Mouse (Mus musculus): ENCODE measurements around the gene Actl7a.

Actl7a gene

GRCm38 (mm10) chr4:56743363-56744195 is at the start of gene Actl7a:
Gene Actl7a (plus strand): TSS chr4:56743413.
- no peak for DNase-seq (ENCODE audit: low spot score)

- DNase-seq (ENCODE audit: low spot score), result no peak
These were observed 46.8 kb upstream of the Actl7a start for GRCm38 (mm10) chr4:56696401-56696800.

GRCm38 (mm10) chr4:56698671-56699070 is 44.5 kb upstream of the Actl7a start:
- no peak for DNase-seq (ENCODE audit: low spot score)

- no peak for DNase-seq (ENCODE audit: low spot score)
These were observed 41.0 kb upstream of the Actl7a start for GRCm38 (mm10) chr4:56702234-56702633.

DNA sequence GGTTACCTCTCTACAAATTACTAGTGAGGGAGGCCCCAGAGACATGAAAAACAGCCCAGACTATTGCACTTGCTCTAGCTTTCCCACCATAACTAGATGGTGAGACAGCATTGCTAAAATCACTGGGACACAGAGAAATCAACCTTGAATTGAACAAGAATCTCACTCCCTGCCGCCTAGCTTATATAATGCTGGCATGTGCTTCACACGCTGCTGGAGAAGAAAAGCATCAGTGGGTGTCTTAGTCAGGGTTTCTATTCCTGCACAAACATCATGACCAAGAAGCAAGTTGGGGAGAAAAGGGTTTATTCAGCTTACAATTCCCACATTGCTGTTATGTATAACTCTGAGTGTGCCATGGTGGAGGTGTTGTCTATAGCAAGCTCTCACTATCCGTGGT is 30.1 kb upstream of the Actl7a start:
- no peak for DNase-seq (ENCODE audit: low spot score)

- no peak for DNase-seq (ENCODE audit: low spot score)
These were observed 26.4 kb upstream of the Actl7a start for GRCm38 (mm10) chr4:56716801-56717200.

- DNase-seq (ENCODE audit: low spot score), result no peak
These were observed 25.3 kb upstream of the Actl7a start for GRCm38 (mm10) chr4:56717932-56718331.

- DNase-seq (ENCODE audit: low spot score), result no peak
These were observed 24.4 kb upstream of the Actl7a start for GRCm38 (mm10) chr4:56718573-56719442.

DNA sequence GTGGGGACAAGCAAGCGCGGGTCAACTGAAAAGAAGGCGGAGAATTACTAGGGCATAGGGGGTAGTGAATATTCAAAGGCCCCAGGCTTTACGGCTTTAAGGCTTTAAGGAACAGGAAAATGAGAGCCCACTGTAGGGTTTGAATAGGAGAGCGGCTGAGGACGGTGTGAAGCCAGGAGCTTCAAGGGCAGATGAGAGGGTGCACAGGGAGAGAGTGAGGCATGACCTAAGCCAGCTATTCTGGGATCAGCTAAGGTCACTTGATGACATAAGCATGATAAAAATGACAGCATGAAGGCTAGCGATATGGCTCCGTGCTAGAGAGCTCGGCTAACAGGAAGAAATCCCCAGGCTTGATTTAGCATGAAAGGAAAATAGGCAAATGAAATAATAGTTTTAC is 23.8 kb upstream of the Actl7a start:
- no peak for DNase-seq (ENCODE audit: low spot score)

- DNase-seq (ENCODE audit: low spot score), result no peak
These were observed 22.8 kb upstream of the Actl7a start for GRCm38 (mm10) chr4:56720403-56720802.

DNA sequence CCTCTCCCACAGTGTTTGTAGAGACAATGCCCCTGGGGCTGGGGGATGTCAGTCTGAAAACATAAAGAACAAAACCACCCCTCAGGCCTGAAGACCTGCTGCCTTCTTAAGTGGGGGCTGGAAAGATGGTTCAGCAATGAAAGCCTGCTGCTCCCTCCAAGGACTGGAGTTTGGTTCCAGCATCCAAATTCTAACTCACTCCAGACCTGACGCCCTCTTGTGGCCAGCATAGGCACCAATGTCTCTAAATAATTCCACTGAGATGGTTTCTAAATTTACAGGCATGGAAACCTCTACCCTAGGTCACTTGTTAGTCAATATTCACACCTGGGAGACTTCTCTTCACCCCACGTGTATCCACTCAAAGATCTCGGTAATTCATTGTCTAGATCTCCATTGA is 21.7 kb upstream of the Actl7a start:
- DNase-seq (ENCODE audit: low spot score), result no peak

DNA sequence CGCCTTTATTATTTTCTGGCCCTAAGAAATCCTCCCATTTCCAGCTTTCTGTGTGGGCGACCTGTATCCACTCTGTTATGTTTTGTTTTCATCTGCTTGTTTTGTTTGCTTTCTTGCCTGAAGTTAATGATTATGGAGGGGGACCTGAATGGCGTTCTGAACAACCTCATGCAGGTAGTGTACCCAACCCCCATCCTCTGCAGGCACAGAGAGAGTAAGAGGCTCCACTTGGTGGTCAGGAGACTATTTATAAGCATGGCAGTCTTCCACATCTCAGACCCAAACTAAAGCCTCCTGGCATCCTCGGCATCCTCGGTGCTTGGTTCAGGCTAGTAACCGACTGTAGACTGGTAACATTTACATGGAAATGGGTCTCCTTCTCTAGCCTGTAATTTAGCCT is 20.9 kb upstream of the Actl7a start:
- no peak for DNase-seq (ENCODE audit: low spot score)

GRCm38 (mm10) chr4:56723237-56723636 is 20.0 kb upstream of the Actl7a start:
- DNase-seq (ENCODE audit: low spot score), result no peak

DNA sequence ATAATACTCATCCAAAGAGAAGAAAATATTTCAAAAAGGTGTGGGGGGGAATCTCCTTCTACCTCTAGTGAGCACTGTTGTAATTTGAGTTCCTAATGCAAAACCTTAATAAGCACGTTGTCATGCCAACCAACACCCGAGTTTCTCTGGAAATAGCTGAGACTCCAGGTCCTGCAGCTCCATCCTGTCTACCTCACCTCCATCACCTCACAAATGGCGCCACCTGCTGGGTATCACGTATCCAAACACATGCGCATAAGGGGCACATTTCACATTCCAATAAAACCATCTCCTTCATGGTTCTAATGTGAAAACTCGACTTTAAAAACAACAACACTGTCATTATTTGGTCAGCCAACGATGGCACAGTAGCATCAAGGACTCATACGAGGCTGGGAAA is 17.4 kb upstream of the Actl7a start:
- DNase-seq (ENCODE audit: low spot score), result no peak

GRCm38 (mm10) chr4:56740020-56740485 is 3.2 kb upstream of the Actl7a start, which contains the start of gene Gm26657:
Gene Gm26657 (plus strand): TSS chr4:56740070.
- DNase-seq (ENCODE audit: low spot score), result no peak

- no peak for DNase-seq (ENCODE audit: low spot score)
These were observed 2.6 kb upstream of the Actl7a start for GRCm38 (mm10) chr4:56740611-56741010.

DNA sequence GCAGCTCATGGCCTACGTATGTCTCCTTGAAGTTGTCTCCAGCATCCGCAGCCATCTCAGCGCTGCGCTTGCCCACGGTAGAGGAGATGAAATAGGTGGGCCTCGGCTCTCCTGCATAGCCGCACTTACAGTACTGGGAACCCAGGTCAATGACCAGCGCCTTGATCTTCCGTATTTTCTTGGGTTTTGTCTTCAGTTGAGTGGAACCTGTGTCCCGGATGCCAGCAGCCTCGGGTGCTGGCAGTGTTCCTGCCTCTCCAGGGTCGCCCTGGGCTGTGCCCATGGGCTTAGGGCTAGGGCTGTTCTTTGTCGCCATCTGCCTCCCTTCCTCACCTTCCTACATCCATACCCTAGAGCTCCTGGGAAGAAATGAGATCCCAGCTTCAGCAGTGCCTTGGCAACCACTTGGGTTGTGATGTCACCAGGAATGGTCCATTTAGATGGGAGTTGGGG is 2.1 kb upstream of the Actl7a start, which contains the start of gene Actl7b:
Actl7b (minus strand) TSS at position 403 of the 453 bp plus-strand sequence.
- DNase-seq (ENCODE audit: low spot score), result no peak

DNA sequence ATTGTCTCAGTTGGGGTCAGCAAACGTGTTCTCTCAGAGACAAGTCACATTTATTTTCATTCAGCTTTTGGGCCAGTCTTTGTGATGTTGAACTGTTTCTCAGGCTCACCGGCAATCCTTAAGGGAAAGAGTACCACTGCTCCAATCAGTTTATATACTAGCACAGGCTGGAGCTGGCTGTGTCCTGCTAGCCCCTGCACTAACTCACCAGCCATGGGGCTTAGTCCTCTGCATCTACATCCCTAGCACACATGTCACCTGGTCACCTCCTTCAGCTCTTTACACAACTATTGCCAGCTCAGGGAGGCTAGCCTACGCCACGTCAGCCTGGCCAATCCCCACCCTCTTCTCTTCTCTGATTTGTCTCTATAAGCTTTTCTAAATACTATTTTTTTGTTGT is 515 bp upstream of the Actl7a start:
- DNase-seq (ENCODE audit: low spot score), result no peak

- DNase-seq (ENCODE audit: low spot score), result no peak
These were observed 3.1 kb downstream of the Actl7a start for GRCm38 (mm10) chr4:56746345-56746744.

- no peak for DNase-seq (ENCODE audit: low spot score)
These were observed 4.2 kb downstream of the Actl7a start for GRCm38 (mm10) chr4:56747456-56747855.

GRCm38 (mm10) chr4:56756021-56756420 is 12.8 kb downstream of the Actl7a start:
- DNase-seq (ENCODE audit: low spot score), result no peak

- no peak for DNase-seq (ENCODE audit: low spot score)
These were observed 13.9 kb downstream of the Actl7a start for GRCm38 (mm10) chr4:56756966-56757600.

Measured in urinary bladder, postnatal 10 days (tissue).